Comparison of ENCODE assay signal across 9 mouse cellular contexts in the genomic region with DNA sequence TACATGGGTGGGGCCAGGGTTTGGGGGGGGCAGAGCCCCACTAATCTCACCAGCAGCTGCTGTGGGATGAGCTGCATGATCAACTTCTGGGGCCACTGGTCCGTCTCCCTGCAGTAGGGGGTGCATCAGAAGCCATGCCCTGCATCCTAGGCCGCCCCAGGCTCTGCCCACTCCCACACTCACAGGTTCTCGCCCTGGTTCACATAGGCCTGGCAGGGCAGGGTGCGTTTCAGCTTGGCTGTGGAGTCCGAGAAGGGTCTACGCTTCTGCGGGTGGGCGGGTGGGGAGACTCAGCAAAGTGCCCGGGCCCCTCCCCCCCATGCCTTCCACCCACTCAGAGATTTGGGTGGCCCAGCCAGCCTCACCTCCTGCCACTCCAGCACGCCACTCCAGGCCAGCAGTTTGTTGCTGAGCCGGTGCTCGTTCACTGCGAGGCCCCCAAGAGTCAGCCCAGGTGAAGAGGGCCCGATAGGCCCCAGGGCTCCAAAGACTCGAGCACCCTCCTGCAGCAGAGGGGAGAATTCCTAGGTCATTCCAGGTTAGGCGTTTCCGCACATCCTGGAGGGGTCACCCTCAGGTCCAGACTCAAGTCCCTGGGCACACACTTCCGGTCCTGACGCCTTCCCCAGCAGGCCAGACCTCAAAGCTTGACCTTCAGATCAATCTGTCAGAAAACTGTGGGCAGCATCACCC. TPM values are rescaled to one million over a fixed set of nuclear protein-coding genes. Genes with fewer than 3 reads are reported as not detected.
A peak's percentile ranks its signal among the peaks of the same experiment; 100 is the strongest.
DNase-seq lines count a peak whose midpoint lies in the region; ATAC-seq lines count a peak whose summit lies in the region.
"Had no signal": no experiment of that assay in that cellular context is flagged by ENCODE, and none has a peak within 500 bp of the region (broad histone marks: within the 10 kb centered on the region; RNA-seq: fewer than 3 reads in every experiment).

No protein-coding gene starts in this region.

- peak; percentile 31 for DNase-seq in kidney, adult 11 months
- DNase-seq in kidney, postnatal 10 days = no peak
- no peak for DNase-seq in embryonic facial prominence, embryonic 14.5 days (ENCODE audit: low spot score)
- DNase-seq in B cell, adult 2 months = no peak
- DNase-seq in testis, postnatal 10 days (ENCODE audit: low spot score) = no peak
- DNase-seq: thymus, postnatal 14 days had no signal

- 59% methylated on average over 15 of the region's 19 CpGs for WGBS in embryonic facial prominence, embryonic 14.5 days
- WGBS in hindbrain, embryonic 15.5 days = 76% methylated on average over 19 of the region's 19 CpGs
- 71% methylated on average over 19 of the region's 19 CpGs for WGBS in midbrain, embryonic 16.5 days

- ATAC-seq in embryonic facial prominence, embryonic 14.5 days (ENCODE audit: low read depth) = no peak
- ATAC-seq in hindbrain, embryonic 15.5 days (ENCODE audit: low FRiP score, low read depth) = no peak
- no peak for ATAC-seq in midbrain, embryonic 16.5 days
- ATAC-seq in activated CD4-positive, CD25-positive, alpha-beta regulatory T cell, adult 4 months = no peak

- no peaks in the 10 kb centered on the region for H3K9me3 ChIP-seq in embryonic facial prominence, embryonic 14.5 days (ENCODE audit: control insufficient read depth, low read length)
- H3K9me3 ChIP-seq in hindbrain, embryonic 15.5 days = no peaks in the 10 kb centered on the region
- no peaks in the 10 kb centered on the region for H3K9me3 ChIP-seq in midbrain, embryonic 16.5 days (replicated peaks; ENCODE audit: control insufficient read depth, low read length, poor library complexity, severe bottlenecking)

- H3K4me1 ChIP-seq in embryonic facial prominence, embryonic 14.5 days (ENCODE audit: control insufficient read depth, insufficient read depth, low read length) = peaks cover 32% of the 10 kb centered on the region
- H3K4me1 ChIP-seq in hindbrain, embryonic 15.5 days (replicated peaks) = peaks cover 56% of the 10 kb centered on the region
- peaks cover 44% of the 10 kb centered on the region for H3K4me1 ChIP-seq in midbrain, embryonic 16.5 days (ENCODE audit: control insufficient read depth, insufficient read depth, low read length)

- no peaks in the 10 kb centered on the region for H3K27me3 ChIP-seq in embryonic facial prominence, embryonic 14.5 days (replicated peaks; ENCODE audit: control insufficient read depth, insufficient read depth, low read length)
- no peaks in the 10 kb centered on the region for H3K27me3 ChIP-seq in hindbrain, embryonic 15.5 days
- no peaks in the 10 kb centered on the region for H3K27me3 ChIP-seq in midbrain, embryonic 16.5 days (ENCODE audit: control insufficient read depth, insufficient read depth, low read depth, low read length)

- H3K4me2 ChIP-seq in embryonic facial prominence, embryonic 14.5 days (ENCODE audit: low read depth, low read length) = peak overlapping the region; percentile 95
- peak overlapping the region; percentile 86 for H3K4me2 ChIP-seq in hindbrain, embryonic 15.5 days
- peak overlapping the region; percentile 97 for H3K4me2 ChIP-seq in midbrain, embryonic 16.5 days (ENCODE audit: low read length)

- peaks cover 49% of the 10 kb centered on the region for H3K36me3 ChIP-seq in embryonic facial prominence, embryonic 14.5 days (ENCODE audit: control insufficient read depth, insufficient read depth, low read length)
- peaks cover 29% of the 10 kb centered on the region for H3K36me3 ChIP-seq in hindbrain, embryonic 15.5 days
- peaks cover 34% of the 10 kb centered on the region for H3K36me3 ChIP-seq in midbrain, embryonic 16.5 days (ENCODE audit: control insufficient read depth, insufficient read depth, low read length)

- H3K27ac ChIP-seq in embryonic facial prominence, embryonic 14.5 days (replicated peaks; ENCODE audit: low read depth, low read length) = peak overlapping the region; percentile 67; the same call in 1 of the 2 replicates
- H3K27ac ChIP-seq in hindbrain, embryonic 15.5 days (replicated peaks) = peak overlapping the region; percentile 98
- H3K27ac ChIP-seq in midbrain, embryonic 16.5 days (ENCODE audit: low read length) = no peak overlapping the region

- peak overlapping the region; percentile 100 for H3K4me3 ChIP-seq in embryonic facial prominence, embryonic 14.5 days (ENCODE audit: low read depth, low read length)
- peak overlapping the region; percentile 83 for H3K4me3 ChIP-seq in hindbrain, embryonic 15.5 days
- peak overlapping the region; percentile 76 for H3K4me3 ChIP-seq in midbrain, embryonic 16.5 days (ENCODE audit: low read depth, low read length)

- peak overlapping the region; percentile 100 for H3K9ac ChIP-seq in embryonic facial prominence, embryonic 14.5 days (ENCODE audit: low read depth, low read length)
- peak overlapping the region; percentile 98 for H3K9ac ChIP-seq in hindbrain, embryonic 15.5 days
- H3K9ac ChIP-seq in midbrain, embryonic 16.5 days (ENCODE audit: low read depth, low read length) = peak overlapping the region; percentile 93

RNA-seq across cellular contexts. Expression of a gene that starts 2.4 kb away (rescaled TPM):
- polyA plus RNA-seq in embryonic facial prominence, embryonic 14.5 days (2014; fragmentation: Nextera tagmentation; extraction: Ambion mirVana) = 398 and 442 TPM in 2 replicates
- 460 and 518 TPM in 2 replicates for polyA plus RNA-seq in hindbrain, embryonic 15.5 days (2015; fragmentation: Nextera tagmentation; extraction: Ambion mirVana)
- 419 and 448 TPM in 2 replicates for polyA plus RNA-seq in midbrain, embryonic 16.5 days (2015; fragmentation: Nextera tagmentation; extraction: Ambion mirVana)
- polyA plus RNA-seq in activated CD4-positive, CD25-positive, alpha-beta regulatory T cell, adult 4 months (2017; shearing (Covaris generic)) = 1 to 10 TPM; 1.3 to 2.3 TPM

RNA-seq across cellular contexts. Expression of a gene that starts 10.2 kb away (rescaled TPM):
- polyA plus RNA-seq in embryonic facial prominence, embryonic 14.5 days (2014; fragmentation: Nextera tagmentation; extraction: Ambion mirVana) = 23.4 and 27.7 TPM in 2 replicates
- 29.1 and 30.6 TPM in 2 replicates for polyA plus RNA-seq in hindbrain, embryonic 15.5 days (2015; fragmentation: Nextera tagmentation; extraction: Ambion mirVana)
- polyA plus RNA-seq in midbrain, embryonic 16.5 days (2015; fragmentation: Nextera tagmentation; extraction: Ambion mirVana) = 27.9 and 30.4 TPM in 2 replicates
- polyA plus RNA-seq in activated CD4-positive, CD25-positive, alpha-beta regulatory T cell, adult 4 months (2017; shearing (Covaris generic)) = 10 to 100 TPM; 41.4 to 48.8 TPM

RNA-seq across cellular contexts. Expression of a gene that starts 18.3 kb away (rescaled TPM):
- polyA plus RNA-seq in embryonic facial prominence, embryonic 14.5 days (2014; fragmentation: Nextera tagmentation; extraction: Ambion mirVana) = 66.9 and 82.7 TPM in 2 replicates
- 109 and 118 TPM in 2 replicates for polyA plus RNA-seq in hindbrain, embryonic 15.5 days (2015; fragmentation: Nextera tagmentation; extraction: Ambion mirVana)
- polyA plus RNA-seq in midbrain, embryonic 16.5 days (2015; fragmentation: Nextera tagmentation; extraction: Ambion mirVana) = 118 and 123 TPM in 2 replicates
- polyA plus RNA-seq in activated CD4-positive, CD25-positive, alpha-beta regulatory T cell, adult 4 months (2017; shearing (Covaris generic)) = 10 to 100 TPM; 41.0 to 63.7 TPM

RNA-seq across cellular contexts. Expression of a gene that starts 18.4 kb away (rescaled TPM):
- 69.0 and 78.6 TPM in 2 replicates for polyA plus RNA-seq in embryonic facial prominence, embryonic 14.5 days (2014; fragmentation: Nextera tagmentation; extraction: Ambion mirVana)
- polyA plus RNA-seq in hindbrain, embryonic 15.5 days (2015; fragmentation: Nextera tagmentation; extraction: Ambion mirVana) = 90.1 and 99.1 TPM in 2 replicates
- 82.2 and 83.2 TPM in 2 replicates for polyA plus RNA-seq in midbrain, embryonic 16.5 days (2015; fragmentation: Nextera tagmentation; extraction: Ambion mirVana)
- 1 to 10 TPM; 3.0 to 4.7 TPM for polyA plus RNA-seq in activated CD4-positive, CD25-positive, alpha-beta regulatory T cell, adult 4 months (2017; shearing (Covaris generic))

RNA-seq across cellular contexts. Expression of a gene that starts 25.4 kb away (rescaled TPM):
- polyA plus RNA-seq in embryonic facial prominence, embryonic 14.5 days (2014; fragmentation: Nextera tagmentation; extraction: Ambion mirVana) = 62.5 and 64.2 TPM in 2 replicates
- 145 and 164 TPM in 2 replicates for polyA plus RNA-seq in hindbrain, embryonic 15.5 days (2015; fragmentation: Nextera tagmentation; extraction: Ambion mirVana)
- polyA plus RNA-seq in midbrain, embryonic 16.5 days (2015; fragmentation: Nextera tagmentation; extraction: Ambion mirVana) = 153 and 158 TPM in 2 replicates
- polyA plus RNA-seq in activated CD4-positive, CD25-positive, alpha-beta regulatory T cell, adult 4 months (2017; shearing (Covaris generic)) = 10 to 100 TPM; 12.2 to 20.1 TPM

Comparison
In these comparisons a context has a peak if more than half of its experiments do, and no peak if none do; other contexts are left out.
1. RNA of a gene that starts 2.4 kb away (polyA plus RNA-seq): 460 to 518 TPM in hindbrain, embryonic 15.5 days, 419 to 448 TPM in midbrain, embryonic 16.5 days and 398 to 442 TPM in embryonic facial prominence, embryonic 14.5 days; 1.3 to 2.3 TPM in activated CD4-positive, CD25-positive, alpha-beta regulatory T cell, adult 4 months; every median in the first group is over 100 times any median in the second.
2. Peak in every context shown above with its lines, with median percentiles within 50 percentile points of each other: H3K4me2 ChIP-seq, H3K4me3 ChIP-seq and H3K9ac ChIP-seq.